Mouse (Mus musculus) v-Abl transformed pro-B cells (cell line): ENCODE results near the gene Hipk1.

Experiments
- in situ Hi-C, 2 experiments: fragments of 400-800 bp; cut with MboI; formaldehyde crosslinking; loops; one replicate each; pipeline ENCODE4 v1.15.1; 2025; ENCODE audit not compliant: unreplicated experiment in 2 of 2

Gene Hipk1

GRCm38 (mm10) chr3:103791230-103792110, at the start of gene Hipk1:
Hipk1 (minus strand) TSS chr3:103791563.
- in situ Hi-C loops: loop anchor here in 1 of 2 experiments (25.0 kb wide), 2 partner anchors 779 to 1996 kb away; partner anchors contain the start of gene Csde1

GRCm38 (mm10) chr3:103840946-103841345, 49.6 kb upstream of the Hipk1 start:
- in situ Hi-C loops: loop anchor here (10.0 to 25.0 kb wide), 3 partner anchors 264 to 846 kb away; no protein-coding TSS in a partner anchor

GRCm38 (mm10) chr3:103840195-103840594, 48.8 kb upstream of the Hipk1 start:
- in situ Hi-C loops: loop anchor here (10.0 to 25.0 kb wide), 3 partner anchors 265 to 847 kb away; no protein-coding TSS in a partner anchor

- in situ Hi-C loops: loop anchor here (10.0 to 25.0 kb wide), 4 partner anchors 45 to 848 kb away; no protein-coding TSS in a partner anchor
These were observed 48.3 kb upstream of the Hipk1 start for GRCm38 (mm10) chr3:103839711-103840110.

GRCm38 (mm10) chr3:103836453-103836852, 45.1 kb upstream of the Hipk1 start:
- in situ Hi-C loops: loop anchor here (10.0 to 25.0 kb wide), 3 partner anchors 48 to 851 kb away; no protein-coding TSS in a partner anchor

- in situ Hi-C loops: loop anchor here (10.0 to 25.0 kb wide), 3 partner anchors 49 to 851 kb away; no protein-coding TSS in a partner anchor
These were observed 44.6 kb upstream of the Hipk1 start for GRCm38 (mm10) chr3:103835951-103836310.

- in situ Hi-C loops: loop anchor here (10.0 to 25.0 kb wide), 3 partner anchors 49 to 852 kb away; no protein-coding TSS in a partner anchor
These were observed 44.0 kb upstream of the Hipk1 start for GRCm38 (mm10) chr3:103835272-103835950.

- in situ Hi-C loops: loop anchor here (10.0 to 25.0 kb wide), 3 partner anchors 51 to 853 kb away; no protein-coding TSS in a partner anchor
These were observed 42.6 kb upstream of the Hipk1 start for GRCm38 (mm10) chr3:103834001-103834400.

- in situ Hi-C loops: loop anchor here (10.0 to 25.0 kb wide), 3 partner anchors 52 to 855 kb away; no protein-coding TSS in a partner anchor
These were observed 41.1 kb upstream of the Hipk1 start, which contains the start of gene Bcl2l15 for GRCm38 (mm10) chr3:103832426-103832825. Bcl2l15 (plus strand) TSS chr3:103832601.

GRCm38 (mm10) chr3:103831146-103831545, 39.8 kb upstream of the Hipk1 start:
- in situ Hi-C loops: loop anchor here (10.0 to 25.0 kb wide), 3 partner anchors 54 to 856 kb away; no protein-coding TSS in a partner anchor

GRCm38 (mm10) chr3:103830681-103831080, 39.3 kb upstream of the Hipk1 start:
- in situ Hi-C loops: loop anchor here (10.0 to 25.0 kb wide), 3 partner anchors 54 to 857 kb away; no protein-coding TSS in a partner anchor

GRCm38 (mm10) chr3:103829036-103829435, 37.7 kb upstream of the Hipk1 start:
- in situ Hi-C loops: loop anchor here (25.0 kb wide), 1 partner anchor 858 kb away; no protein-coding TSS in a partner anchor

- in situ Hi-C loops: loop anchor here (25.0 kb wide), 1 partner anchor 860 kb away; no protein-coding TSS in a partner anchor
These were observed 36.2 kb upstream of the Hipk1 start for GRCm38 (mm10) chr3:103827548-103827947.

GRCm38 (mm10) chr3:103810967-103811366, 19.6 kb upstream of the Hipk1 start:
- in situ Hi-C loops: no loop called here

- in situ Hi-C loops: no loop called here
These were observed 18.4 kb upstream of the Hipk1 start for GRCm38 (mm10) chr3:103809799-103810150.

- in situ Hi-C loops: no loop called here
These were observed 17.8 kb upstream of the Hipk1 start, which contains the start of the genes Dclre1b, Ap4b1 and Gm43064 for GRCm38 (mm10) chr3:103808891-103809798. Dclre1b (minus strand) TSS chr3:103809444. Ap4b1 (plus strand) TSS chr3:103809520. Gm43064 (plus strand) TSS chr3:103809573.

- in situ Hi-C loops: no loop called here
These were observed 14.3 kb upstream of the Hipk1 start for GRCm38 (mm10) chr3:103805671-103806070.

- in situ Hi-C loops: no loop called here
These were observed 11.5 kb upstream of the Hipk1 start for GRCm38 (mm10) chr3:103802861-103803260.
